Mouse (Mus musculus) limb, embryonic 13.5 days (tissue): ENCODE data around the gene Ppfia3. TPM values are rescaled to one million over a fixed set of nuclear protein-coding genes. Genes with fewer than 3 reads are reported as not detected.
A peak's percentile ranks its signal among the peaks of the same experiment; 100 is the strongest.
"Not testable (repeated sequence)": the region's sequence is repeated elsewhere in the genome, so short reads cannot be mapped to it uniquely, and the experiment has no call there.

Experiments
- ATAC-seq: fragments of 200-750 bp; cut with Nextera tagmentation; 2 replicates; pipeline ENCODE4 v1.8.0; 2017; ENCODE audit warnings: low read depth, moderate number of reproducible peaks, moderate TSS enrichment; ENCODE audit not compliant: low FRiP score
- H3K27ac ChIP-seq: fragments of 300-500 bp; sonication (generic); 2 replicates; pipeline ENCODE4 v1.5.1; 2015; ENCODE audit warnings: inconsistent platforms, mild to moderate bottlenecking, moderate library complexity
- H3K27me3 ChIP-seq: fragments of 300-500 bp; sonication (generic); 2 replicates; pipeline ENCODE4 v1.6.1; 2015; ENCODE audit warnings: mild to moderate bottlenecking, inconsistent platforms
- H3K36me3 ChIP-seq: fragments of 300-500 bp; sonication (generic); 2 replicates; pipeline ENCODE4 v1.6.1; 2015; ENCODE audit warnings: inconsistent platforms, mild to moderate bottlenecking, moderate library complexity
- H3K4me1 ChIP-seq: fragments of 300-500 bp; sonication (generic); 2 replicates; pipeline ENCODE4 v1.6.1; 2015; ENCODE audit warnings: inconsistent platforms
- H3K4me2 ChIP-seq: fragments of 300-500 bp; sonication (generic); replicated peaks from 2 replicates; pipeline ENCODE4 v1.6.1; 2015; ENCODE audit warnings: inconsistent platforms, mild to moderate bottlenecking, moderate library complexity
- H3K4me3 ChIP-seq: fragments of 300-500 bp; sonication (generic); 2 replicates; pipeline ENCODE4 v1.5.1; 2015; ENCODE audit warnings: moderate library complexity, mild to moderate bottlenecking, inconsistent platforms
- H3K9ac ChIP-seq: fragments of 300-500 bp; sonication (generic); 2 replicates; pipeline ENCODE4 v1.6.1; 2015; ENCODE audit warnings: mild to moderate bottlenecking, inconsistent platforms
- H3K9me3 ChIP-seq: fragments of 300-500 bp; sonication (generic); 2 replicates; pipeline ENCODE4 v1.6.1; 2016; ENCODE audit warnings: inconsistent platforms
- WGBS: fragments of 180-500 bp; shearing (Covaris S2); methylation state at CpG from one replicate; pipeline ENCODE4 v1.1.7; 2015; 5-methylcytosine and 5-hydroxymethylcytosine counted together
- polyA plus RNA-seq: library from polyadenylated mRNA; unstranded; fragments of >200 nt; fragmentation: Nextera tagmentation; extraction: Ambion mirVana; gene quantifications from 2 replicates; pipeline ENCODE4 v1.2.1, GENCODE M21; 2015

The Ppfia3 gene
- polyA plus RNA-seq, 1 experiment from 2014 or later = 6.9 TPM

DNA sequence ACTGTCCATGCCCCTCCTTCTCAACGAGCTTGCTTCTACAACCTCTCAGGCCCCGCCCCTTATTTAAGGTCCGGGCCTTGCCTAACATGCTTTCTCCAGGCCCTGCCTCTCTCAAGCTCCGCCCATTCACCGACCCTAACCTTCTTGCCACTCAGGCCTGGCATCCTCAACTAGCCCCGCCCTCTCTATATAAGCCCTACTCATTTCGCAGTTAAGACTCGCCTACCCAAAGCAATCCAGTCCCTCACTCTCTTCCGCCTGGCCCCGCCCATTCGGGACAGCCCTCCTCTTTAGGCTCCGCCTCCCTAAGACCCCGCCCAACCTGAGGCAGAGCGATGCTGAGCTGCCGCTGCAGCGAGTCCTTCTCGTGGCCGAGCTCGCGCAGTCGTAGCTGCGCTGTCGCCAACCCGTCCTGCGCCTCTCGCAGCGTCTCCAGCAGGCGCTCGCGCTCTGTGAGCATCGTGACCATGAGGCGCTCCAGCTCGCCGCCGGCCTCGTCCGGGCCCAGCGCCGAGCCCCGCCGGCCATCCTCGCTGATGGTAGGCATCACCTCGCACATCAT is 5.5 kb downstream of the Ppfia3 start:
- H3K27me3 ChIP-seq = peaks cover 75% of the 10 kb centered on the region

DNA sequence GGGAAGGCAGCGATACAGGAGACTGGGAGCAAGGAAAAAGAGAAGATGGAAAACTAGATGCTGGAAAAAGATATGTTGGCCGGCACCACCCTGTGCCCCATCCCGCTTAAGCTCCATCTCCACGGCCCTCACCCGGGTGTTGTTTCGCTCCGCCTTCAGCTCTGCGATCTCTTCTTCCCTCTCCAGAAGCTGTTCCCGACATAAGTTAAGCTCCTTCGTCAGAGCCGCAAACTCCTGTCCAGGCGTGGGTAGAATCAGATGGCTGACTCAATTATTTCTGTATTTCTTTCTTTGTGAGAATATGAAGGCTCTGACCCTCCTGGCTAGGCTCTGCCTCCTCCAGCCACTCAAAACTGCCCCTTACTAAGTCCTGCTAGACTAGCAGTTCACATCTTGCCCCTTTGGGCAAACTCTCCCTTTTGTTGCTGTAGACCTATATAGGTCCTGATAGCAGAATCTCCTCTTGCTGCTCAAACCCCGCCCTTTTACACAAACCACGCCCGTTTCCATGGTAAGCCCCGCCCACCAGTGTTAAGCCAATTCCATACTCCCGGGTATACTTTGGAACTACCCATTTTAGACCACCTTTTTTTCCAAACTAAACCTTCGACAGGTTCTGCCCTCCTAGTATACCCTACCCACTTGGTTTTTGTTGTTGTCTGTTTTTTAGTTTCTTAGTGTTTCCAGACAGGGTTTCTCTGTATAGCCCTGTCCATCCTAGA is 6.3 kb downstream of the Ppfia3 start:
- Histone ChIP-seq H3K4me3 (peak overlapping the region; percentile 53), H3K4me2 (peak overlapping the region; percentile 87), H3K36me3 (no peaks in the 10 kb centered on the region), H3K27ac (no peak overlapping the region), H3K9ac (no peak overlapping the region), H3K27me3 (peaks cover 70% of the 10 kb centered on the region), H3K9me3 (no peaks in the 10 kb centered on the region), H3K4me1 (peaks cover 14% of the 10 kb centered on the region)
- 48% methylated on average over 18 of the region's 18 CpGs for WGBS
- ATAC-seq = no peak

More for the DNA sequence above, 5.5 kb downstream of the Ppfia3 start:
- Histone ChIP-seq H3K4me3 (peak overlapping the region; percentile 53), H3K36me3 (no peaks in the 10 kb centered on the region), H3K27ac (no peak overlapping the region), H3K4me1 (peaks cover 22% of the 10 kb centered on the region), H3K4me2 (peak overlapping the region; percentile 87), H3K9ac (peak overlapping the region; percentile 76), H3K9me3 (no peaks in the 10 kb centered on the region)
- ATAC-seq = peak; percentile 87
- WGBS = under 1% methylated on average over 43 of the region's 43 CpGs

DNA sequence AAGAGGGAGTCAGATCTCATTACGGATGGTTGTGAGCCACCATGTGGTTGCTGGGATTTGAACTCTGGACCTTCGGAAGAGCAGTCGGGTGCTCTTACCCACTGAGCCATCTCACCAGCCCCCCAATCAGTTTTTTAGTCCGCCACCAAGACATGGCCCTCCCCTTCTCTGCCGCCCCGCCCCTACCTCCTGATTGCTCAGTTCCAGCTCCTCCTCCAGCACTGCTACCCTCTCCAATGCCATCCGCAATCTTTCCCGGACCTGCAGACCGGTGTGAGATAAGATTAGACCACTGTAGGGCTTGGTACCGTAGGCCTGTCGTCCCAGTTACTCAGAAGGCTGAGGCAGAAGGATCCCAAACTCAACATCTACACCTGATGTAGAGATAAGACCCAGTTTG is 7.7 kb downstream of the Ppfia3 start:
- H3K9ac ChIP-seq, H3K4me2 ChIP-seq, H3K4me3 ChIP-seq, H3K27ac ChIP-seq, ATAC-seq, H3K36me3 ChIP-seq, H3K9me3 ChIP-seq: not testable (repeated sequence)
- WGBS = 59% methylated on average over 11 of the region's 11 CpGs
- peaks cover 55% of the 10 kb centered on the region for H3K27me3 ChIP-seq
- H3K4me1 ChIP-seq = peaks cover 12% of the 10 kb centered on the region

DNA sequence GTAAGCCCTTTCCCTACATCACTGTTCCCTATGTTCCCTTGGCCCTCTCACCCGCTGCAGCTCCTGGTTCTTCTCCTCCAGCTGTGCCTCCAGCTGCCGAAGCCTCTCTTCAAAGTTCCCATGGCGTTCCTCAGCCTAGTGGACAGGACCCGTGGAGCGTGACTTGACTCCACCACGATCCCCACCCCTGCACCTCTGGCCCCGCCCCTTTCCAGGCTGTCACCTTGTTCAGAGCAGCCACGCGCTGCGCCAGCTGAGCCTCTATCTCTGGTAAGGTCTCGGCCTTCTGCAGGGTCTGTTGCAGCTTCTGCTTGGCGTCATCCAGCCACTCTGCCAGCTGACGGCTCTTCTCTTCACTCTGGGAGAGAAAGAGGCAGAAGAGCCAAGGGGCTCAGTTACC is 10.7 kb downstream of the Ppfia3 start:
- H3K27me3 ChIP-seq = peaks cover 33% of the 10 kb centered on the region
- ATAC-seq = no peak
- WGBS = 46% methylated on average over 13 of the region's 13 CpGs

DNA sequence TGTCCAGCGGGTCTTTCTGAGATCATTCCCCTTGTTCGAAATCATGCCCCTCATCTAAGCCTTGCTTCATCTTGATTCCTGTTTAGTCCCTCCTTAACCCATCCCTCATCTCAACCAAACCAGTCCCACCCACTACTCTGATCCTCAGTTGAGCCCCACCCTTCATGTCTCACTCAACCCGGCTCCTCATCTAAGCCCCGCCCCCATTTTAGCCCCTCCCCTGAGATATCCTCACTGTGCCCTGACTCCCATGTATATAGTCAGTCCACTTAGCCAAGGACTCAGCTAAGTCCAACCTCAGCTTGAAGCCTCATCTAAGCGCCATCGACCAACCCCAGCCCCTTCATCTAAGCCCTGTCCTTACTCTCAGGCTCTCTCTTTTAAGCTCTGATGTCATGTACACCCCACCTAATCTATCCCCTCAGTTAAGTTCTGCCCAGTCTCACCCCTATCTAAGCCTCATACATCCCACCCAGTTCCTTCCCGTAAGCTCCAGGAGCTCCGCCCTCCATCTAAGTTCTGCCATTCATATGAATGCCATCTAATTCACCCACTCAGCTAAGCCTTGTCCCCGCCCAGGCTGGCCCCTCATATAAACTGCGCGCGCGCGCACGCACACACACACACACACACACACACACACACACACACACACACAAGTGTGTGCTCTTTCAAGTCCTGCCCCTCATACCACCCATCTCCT is 11.3 kb downstream of the Ppfia3 start:
- Histone ChIP-seq H3K36me3 (no peaks in the 10 kb centered on the region), H3K4me2 (no peak overlapping the region), H3K4me1 (no peaks in the 10 kb centered on the region), H3K9ac (no peak overlapping the region), H3K9me3 (no peaks in the 10 kb centered on the region), H3K27ac (no peak overlapping the region), H3K27me3 (peaks cover 27% of the 10 kb centered on the region), H3K4me3 (no peak overlapping the region)
- WGBS = 73% methylated on average over 15 of the region's 15 CpGs
- ATAC-seq = no peak

More for the DNA sequence above, 10.7 kb downstream of the Ppfia3 start:
- H3K4me3 ChIP-seq = no peak overlapping the region
- H3K4me1 ChIP-seq = no peaks in the 10 kb centered on the region
- H3K27ac ChIP-seq = no peak overlapping the region
- H3K9me3 ChIP-seq = no peaks in the 10 kb centered on the region
- H3K9ac ChIP-seq = no peak overlapping the region
- H3K4me2 ChIP-seq = no peak overlapping the region
- no peaks in the 10 kb centered on the region for H3K36me3 ChIP-seq

DNA sequence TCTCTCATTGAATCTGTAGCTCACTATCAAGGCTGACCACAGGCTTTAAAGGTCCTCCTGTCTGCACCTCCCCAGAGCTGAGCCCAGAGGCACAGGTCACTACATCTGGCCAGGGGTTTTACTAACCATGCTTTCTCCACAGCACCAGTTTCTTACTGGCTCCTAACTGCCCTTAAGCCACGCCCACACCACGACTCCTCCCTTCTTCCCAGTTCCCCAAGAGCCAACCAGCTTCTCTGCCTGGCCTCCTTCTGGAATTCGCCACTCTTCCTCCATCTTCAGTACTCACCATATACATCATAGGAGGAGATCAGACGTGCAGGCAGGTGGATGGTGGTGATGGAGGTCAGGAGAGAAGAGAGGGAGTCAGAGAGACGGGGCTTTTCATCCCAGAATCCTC is 13.8 kb downstream of the Ppfia3 start:
- Histone ChIP-seq H3K27ac (no peak overlapping the region), H3K4me3 (no peak overlapping the region), H3K36me3 (no peaks in the 10 kb centered on the region), H3K4me2 (no peak overlapping the region), H3K27me3 (peaks cover 14% of the 10 kb centered on the region; the same call in 1 of the 2 replicates), H3K9ac (no peak overlapping the region), H3K9me3 (no peaks in the 10 kb centered on the region), H3K4me1 (no peaks in the 10 kb centered on the region)
- no peak for ATAC-seq
- WGBS = 23% methylated on average over 5 of the region's 5 CpGs

DNA sequence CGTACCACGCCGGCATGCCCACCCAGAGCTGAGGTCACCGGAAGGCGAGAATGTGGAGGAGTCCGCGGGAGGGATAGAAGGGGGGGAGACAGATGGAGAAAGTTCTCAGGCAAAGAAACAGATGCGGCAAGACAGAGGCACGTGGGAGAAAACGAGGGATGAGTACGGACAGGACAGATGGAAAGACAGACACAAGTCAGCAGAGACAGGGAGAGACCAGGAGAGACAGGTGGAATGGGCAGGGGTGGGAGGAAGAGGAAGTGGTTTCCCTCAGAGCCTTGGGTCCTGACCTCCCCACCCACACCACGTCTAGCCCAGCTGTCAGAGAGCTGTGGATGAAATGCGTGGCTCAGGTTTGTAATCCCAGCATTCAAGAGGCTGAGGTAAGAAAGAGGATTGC is 19.9 kb downstream of the Ppfia3 start:
- Histone ChIP-seq H3K4me2 (no peak overlapping the region), H3K27ac (no peak overlapping the region), H3K9ac (0 out of 2 replicates have a peak overlapping the region, but pooled peaks have one; percentile 1), H3K4me1 (no peaks in the 10 kb centered on the region), H3K9me3 (no peaks in the 10 kb centered on the region), H3K36me3 (no peaks in the 10 kb centered on the region), H3K4me3 (no peak overlapping the region), H3K27me3 (no peaks in the 10 kb centered on the region; the same call in 1 of the 2 replicates)
- 70% methylated on average over 13 of the region's 13 CpGs for WGBS
- ATAC-seq = no peak

DNA sequence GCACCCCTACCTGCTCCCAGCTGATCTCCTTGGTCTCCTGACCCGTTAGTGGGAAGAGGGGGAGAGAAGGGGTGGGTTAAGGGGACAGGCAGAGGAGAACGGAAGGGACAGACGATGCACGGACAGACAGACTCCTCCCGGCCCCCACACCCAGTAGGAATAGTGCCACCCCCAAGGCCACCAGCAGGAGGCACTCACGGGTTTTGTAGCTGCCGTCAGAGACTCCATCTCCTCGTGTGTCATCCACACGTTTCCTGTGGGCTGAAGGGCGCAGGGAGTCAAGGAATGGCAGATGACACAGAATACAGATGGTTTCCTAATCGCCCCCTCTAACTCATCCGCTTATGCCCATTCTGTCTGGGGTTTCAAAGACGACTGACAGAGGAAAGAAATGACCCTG is 23.3 kb downstream of the Ppfia3 start:
- no peak overlapping the region for H3K4me3 ChIP-seq
- 27% methylated on average over 13 of the region's 13 CpGs for WGBS
- no peak for ATAC-seq
- H3K4me2 ChIP-seq = no peak overlapping the region
- H3K27ac ChIP-seq = no peak overlapping the region
- H3K4me1 ChIP-seq = peaks cover 28% of the 10 kb centered on the region
- H3K36me3 ChIP-seq = no peaks in the 10 kb centered on the region
- no peaks in the 10 kb centered on the region; the same call in 1 of the 2 replicates for H3K27me3 ChIP-seq
- no peak overlapping the region for H3K9ac ChIP-seq
- no peaks in the 10 kb centered on the region for H3K9me3 ChIP-seq

DNA sequence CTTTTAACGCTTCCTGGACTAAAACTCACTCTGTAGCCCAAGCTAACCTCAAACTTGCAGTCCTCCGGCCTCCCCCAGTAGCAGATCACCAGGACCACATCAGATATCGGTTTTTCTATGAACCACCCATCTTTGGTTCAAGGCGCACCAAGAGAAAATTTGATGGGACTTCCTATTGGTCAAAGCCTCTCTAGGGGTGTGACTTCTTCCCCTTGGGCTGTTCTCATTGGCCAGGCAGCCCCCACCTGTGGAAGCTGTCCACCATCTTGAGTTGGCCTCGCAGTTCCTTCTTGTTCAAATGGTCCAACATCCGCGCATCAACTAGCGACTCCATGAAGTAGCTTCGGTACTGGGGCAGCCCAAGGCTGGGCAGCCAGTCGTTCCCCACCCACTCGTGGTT is 24.7 kb downstream of the Ppfia3 start:
- WGBS = 90% methylated on average over 11 of the region's 11 CpGs
- Histone ChIP-seq H3K27me3 (peaks cover 4% of the 10 kb centered on the region; the same call in 1 of the 2 replicates), H3K4me2 (no peak overlapping the region), H3K27ac (no peak overlapping the region), H3K4me3 (no peak overlapping the region), H3K4me1 (peaks cover 38% of the 10 kb centered on the region), H3K36me3 (no peaks in the 10 kb centered on the region), H3K9ac (no peak overlapping the region), H3K9me3 (no peaks in the 10 kb centered on the region)
- ATAC-seq = no peak

DNA sequence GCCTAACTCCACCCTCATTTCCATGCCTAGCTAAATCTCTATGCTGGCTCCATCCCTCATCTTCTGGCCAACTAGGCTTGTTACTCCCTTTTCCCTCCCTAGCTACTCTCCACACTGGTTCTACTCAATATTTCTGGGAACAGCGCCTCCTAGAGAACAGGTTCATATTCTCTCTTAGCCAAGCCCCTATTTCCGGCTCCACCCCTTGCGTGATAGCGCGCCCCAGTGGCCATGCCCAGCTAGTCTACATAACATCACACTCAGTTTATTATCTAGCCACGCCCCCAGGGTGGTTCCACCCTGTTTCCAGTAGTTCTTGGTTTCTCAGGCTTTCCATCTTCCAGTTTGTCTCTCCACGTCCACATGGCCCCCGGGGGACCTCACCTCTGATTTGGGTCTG is 25.5 kb downstream of the Ppfia3 start:
- Histone ChIP-seq H3K9me3 (no peaks in the 10 kb centered on the region), H3K36me3 (no peaks in the 10 kb centered on the region), H3K9ac (no peak overlapping the region), H3K4me2 (peak overlapping the region; percentile 96), H3K4me3 (peak overlapping the region; percentile 62), H3K4me1 (peaks cover 38% of the 10 kb centered on the region), H3K27ac (0 out of 2 replicates have a peak overlapping the region, but pooled peaks have one; percentile 44), H3K27me3 (peaks cover 4% of the 10 kb centered on the region; the same call in 1 of the 2 replicates)
- ATAC-seq = no peak
- WGBS = 6% methylated on average over 8 of the region's 8 CpGs

DNA sequence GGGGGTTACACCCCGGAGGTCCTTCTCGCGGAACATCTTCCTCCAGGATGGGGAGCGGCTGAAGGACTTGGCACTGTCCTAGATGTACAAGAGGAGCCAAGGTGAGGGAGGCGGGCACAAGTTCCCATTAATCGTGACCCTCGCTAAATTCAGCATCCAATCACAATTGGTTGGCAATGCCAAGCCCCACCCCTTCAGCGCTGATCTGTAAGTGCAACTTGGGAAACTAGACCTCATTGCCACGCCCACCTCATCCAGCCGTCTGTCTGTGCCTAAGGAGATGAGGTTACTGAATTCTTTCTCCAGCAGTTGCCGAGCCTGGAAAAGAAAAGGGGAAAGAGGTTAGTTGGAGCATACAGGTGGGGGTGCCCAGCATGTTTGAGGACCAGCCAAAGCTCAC is 26.1 kb downstream of the Ppfia3 start:
- H3K27me3 ChIP-seq = peaks cover 4% of the 10 kb centered on the region; the same call in 1 of the 2 replicates
- H3K4me1 ChIP-seq = peaks cover 38% of the 10 kb centered on the region
- H3K27ac ChIP-seq = peak overlapping the region; percentile 44; the same call in 1 of the 2 replicates
- WGBS = under 1% methylated on average over 11 of the region's 11 CpGs
- ATAC-seq = peak; percentile 25; the same call in 1 of the 2 replicates
- peak overlapping the region; percentile 96 for H3K4me2 ChIP-seq
- H3K9me3 ChIP-seq = no peaks in the 10 kb centered on the region
- H3K36me3 ChIP-seq = no peaks in the 10 kb centered on the region
- H3K4me3 ChIP-seq = peak overlapping the region; percentile 62
- peak overlapping the region; percentile 60 for H3K9ac ChIP-seq

DNA sequence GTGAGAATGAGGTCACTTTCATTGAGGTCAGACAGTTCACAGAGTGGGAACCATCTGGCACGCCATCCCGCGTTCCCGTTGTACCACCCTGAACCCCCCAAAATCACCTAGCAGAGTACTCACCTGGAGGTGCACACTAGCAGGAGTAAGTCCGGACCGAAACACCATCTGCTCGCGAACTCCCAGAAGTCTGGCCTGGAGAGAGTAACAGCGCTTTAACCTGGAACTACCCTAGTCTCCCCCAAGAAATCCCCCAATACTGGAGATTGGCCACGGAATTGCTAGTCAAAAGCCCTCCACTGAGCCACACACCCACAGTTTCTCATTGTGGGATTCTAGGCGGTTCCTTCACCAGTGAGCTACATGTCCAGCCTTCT is 26.8 kb downstream of the Ppfia3 start:
- no peaks in the 10 kb centered on the region for H3K36me3 ChIP-seq
- no peaks in the 10 kb centered on the region for H3K9me3 ChIP-seq
- H3K4me2 ChIP-seq = peak overlapping the region; percentile 96
- ATAC-seq = no peak
- H3K27me3 ChIP-seq = peaks cover 4% of the 10 kb centered on the region; the same call in 1 of the 2 replicates
- WGBS = 1% methylated on average over 11 of the region's 11 CpGs
- H3K27ac ChIP-seq = no peak overlapping the region; the same call in 1 of the 2 replicates
- H3K4me3 ChIP-seq = peak overlapping the region; percentile 62
- H3K4me1 ChIP-seq = peaks cover 42% of the 10 kb centered on the region
- peak overlapping the region; percentile 60 for H3K9ac ChIP-seq
